Mouse (Mus musculus): Measurements from ENCODE around the gene Far1. TPM values are rescaled to one million over a fixed set of nuclear protein-coding genes. Genes with fewer than 3 reads are reported as not detected.

Gene Far1
- 100 to 1,000 TPM; 190 to 194 TPM for total RNA-seq (2023)

GRCm38 (mm10) chr7:113513286-113513962 is at the start of gene Far1:
Gene Far1 (plus strand): TSS chr7:113513834.

Other genes with a start within 250 kb of the Far1 start
- gene Btbd10, start 144.4 kb upstream of the Far1 start, total RNA-seq (2023), result 10 to 100 TPM; 32.8 to 34.4 TPM
- not detected for gene Pth, start 125.3 kb upstream of the Far1 start, total RNA-seq (2023)